Mouse (Mus musculus) heart, adult 2 months (tissue): ENCODE measurements at regions not wholly inside any gene's neighbourhood (a gene's known extent, or its start where the extent isn't known, plus 50 kb on each side); places are given as distances from the start of the nearest gene placed in this dataset.
"Not testable (repeated sequence)": the region's sequence is repeated elsewhere in the genome, so short reads cannot be mapped to it uniquely, and the experiment has no call there.

Experiments used
- CTCF ChIP-seq: fragments of 200-600 bp; IDR thresholded peaks from 2 replicates; pipeline ENCODE4 v1.8.1; 2022; ENCODE audit warnings: antibody characterized with exemption, mild to moderate bottlenecking, moderate library complexity
- EP300 ChIP-seq: fragments of 200-500 bp; IDR thresholded peaks from 2 replicates; pipeline ENCODE4 v1.6.1; 2011; ENCODE audit warnings: low read depth, low read length, control low read depth; ENCODE audit not compliant: insufficient read depth
- POLR2A ChIP-seq: fragments of 200-500 bp; IDR thresholded peaks from 2 replicates; pipeline ENCODE4 v1.6.1; 2011; ENCODE audit warnings: mild to moderate bottlenecking, low read depth, low read length, control low read depth; ENCODE audit not compliant: insufficient read depth

DNA sequence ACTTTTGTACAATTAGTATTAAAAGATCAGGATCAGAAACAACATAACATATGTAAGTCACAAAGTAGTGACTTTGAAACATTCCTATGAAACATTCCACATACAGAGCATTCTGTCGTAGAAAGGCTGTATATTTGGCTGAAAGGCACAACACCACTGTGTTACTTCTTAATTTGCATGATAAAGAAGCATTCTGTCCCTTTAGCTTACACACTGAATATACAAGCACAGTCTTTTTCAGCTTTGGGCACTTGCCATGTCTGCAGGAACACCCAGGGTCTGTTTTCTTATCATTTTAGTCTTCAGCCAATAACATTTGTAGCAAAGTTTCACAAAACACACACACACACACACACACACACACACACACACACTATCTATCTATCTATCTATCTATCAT lies 82.2 kb upstream of the Klhl1 start:
- not testable (repeated sequence) for TF ChIP-seq CTCF, POLR2A, EP300
